Comparison of ENCODE assay signal across 9 mouse cellular contexts in the genomic region with DNA sequence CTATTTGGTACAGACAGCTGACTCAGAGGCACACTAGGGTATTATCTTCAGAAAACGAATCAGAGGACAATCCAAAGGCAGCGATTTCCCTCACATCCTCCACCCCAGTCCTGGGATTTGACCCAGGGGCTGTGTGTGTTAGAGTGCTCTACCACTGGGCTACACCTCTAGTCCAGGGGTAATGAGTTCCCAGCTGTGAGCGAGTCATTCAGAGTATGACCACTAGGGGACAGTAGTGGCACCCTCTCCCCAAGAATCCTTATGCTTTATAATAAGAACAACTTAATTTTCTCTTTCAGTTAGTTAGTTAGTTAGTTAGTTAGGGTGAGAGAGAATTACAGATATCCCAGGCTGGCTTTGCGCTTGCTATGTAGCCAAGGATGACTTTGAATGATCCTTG. TPM values are rescaled to one million over a fixed set of nuclear protein-coding genes. Genes with fewer than 3 reads are reported as not detected.
DNase-seq lines count a peak whose midpoint lies in the region; ATAC-seq lines count a peak whose summit lies in the region.
"Had no signal": no experiment of that assay in that cellular context is flagged by ENCODE, and none has a peak within 500 bp of the region (broad histone marks: within the 10 kb centered on the region; RNA-seq: fewer than 3 reads in every experiment).

No protein-coding gene starts in this region.

- peaks cover 8% of the 10 kb centered on the region; the same call in 1 of the 2 replicates for H3K36me3 ChIP-seq in forebrain, embryonic 11.5 days (ENCODE audit: control insufficient read depth, insufficient read depth, low read length)
- H3K36me3 ChIP-seq in forebrain, embryonic 12.5 days (replicated peaks) = peaks cover 55% of the 10 kb centered on the region

- no peaks in the 10 kb centered on the region for H3K27me3 ChIP-seq in forebrain, embryonic 11.5 days (ENCODE audit: control insufficient read depth, insufficient read depth, low read length)
- no peaks in the 10 kb centered on the region for H3K27me3 ChIP-seq in forebrain, embryonic 12.5 days
- H3K27me3 ChIP-seq: heart, embryonic 15.5 days had no signal

- H3K4me1 ChIP-seq in forebrain, embryonic 11.5 days (replicated peaks; ENCODE audit: control insufficient read depth, insufficient read depth, low read length) = no peaks in the 10 kb centered on the region
- H3K4me1 ChIP-seq in forebrain, embryonic 12.5 days = no peaks in the 10 kb centered on the region
- H3K4me1 ChIP-seq: heart, embryonic 15.5 days had no signal

- H3K9me3 ChIP-seq in forebrain, embryonic 11.5 days (ENCODE audit: control insufficient read depth, low read length) = no peaks in the 10 kb centered on the region
- H3K9me3 ChIP-seq in forebrain, embryonic 12.5 days = no peaks in the 10 kb centered on the region

- no peak overlapping the region for H3K4me2 ChIP-seq in forebrain, embryonic 11.5 days (ENCODE audit: low read depth, low read length, severe bottlenecking)
- H3K4me2 ChIP-seq in forebrain, embryonic 12.5 days = no peak overlapping the region
- H3K4me2 ChIP-seq: heart, embryonic 15.5 days had no signal

- WGBS in forebrain, embryonic 11.5 days = 73% methylated on average over 4 of the region's 4 CpGs
- 69% methylated on average over 4 of the region's 4 CpGs for WGBS in forebrain, embryonic 12.5 days

- H3K27ac ChIP-seq in forebrain, embryonic 11.5 days (ENCODE audit: low read depth, low read length) = no peak overlapping the region
- H3K27ac ChIP-seq in forebrain, embryonic 12.5 days = no peak overlapping the region
- H3K27ac ChIP-seq: heart, embryonic 15.5 days had no signal

- no peak for ATAC-seq in forebrain, embryonic 11.5 days (replicated peaks; ENCODE audit: low FRiP score)
- no peak for ATAC-seq in forebrain, embryonic 12.5 days (ENCODE audit: low FRiP score)

- intact Hi-C loops in heart, postnatal 10 days (cut with DNase I) = loop anchor here (5.0 kb wide), 1 partner anchor 38 kb away; a partner anchor contains a TSS
- intact Hi-C loops in left cerebral cortex, postnatal 10 days (cut with DNase I) = loop anchor here (5.0 kb wide), 1 partner anchor 38 kb away; a partner anchor contains a TSS

- H3K9ac ChIP-seq in forebrain, embryonic 11.5 days (ENCODE audit: low read length) = no peak overlapping the region
- H3K9ac ChIP-seq in forebrain, embryonic 12.5 days = no peak overlapping the region
- H3K9ac ChIP-seq: heart, embryonic 15.5 days had no signal

- DNase-seq in forebrain, embryonic 11.5 days (ENCODE audit: low spot score) = peak; percentile 51
- peak; percentile 29 for DNase-seq in urinary bladder, postnatal 25 days (ENCODE audit: low spot score)
- no peak for DNase-seq in urinary bladder, adult 2 months (ENCODE audit: low spot score)
- peak; percentile 34 to 56 for DNase-seq in heart, postnatal 10 days
- DNase-seq in lung, postnatal 25 days (ENCODE audit: low spot score) = peak; percentile 61
- no peak for DNase-seq in yolk sac, embryonic 10.5 days (ENCODE audit: low spot score)
- no peak for DNase-seq in left cerebral cortex, postnatal 10 days (ENCODE audit: extremely low spot score in 1 of 2, low spot score in 2 of 2)

- no peak overlapping the region for H3K4me3 ChIP-seq in forebrain, embryonic 11.5 days (ENCODE audit: low read depth, low read length)
- H3K4me3 ChIP-seq in forebrain, embryonic 12.5 days (replicated peaks) = no peak overlapping the region
- H3K4me3 ChIP-seq: heart, embryonic 15.5 days had no signal

RNA-seq across cellular contexts. Expression of a gene that starts 14.7 kb away (rescaled TPM):
- 5.0 and 5.4 TPM in 2 replicates for polyA plus RNA-seq in forebrain, embryonic 11.5 days (2014; fragmentation: Nextera tagmentation; extraction: Ambion mirVana)
- polyA plus RNA-seq in forebrain, embryonic 12.5 days (2016; fragmentation: Nextera tagmentation; extraction: Ambion mirVana) = 5.7 and 5.8 TPM in 2 replicates
- 7.2 and 15.7 TPM in 2 replicates for polyA plus RNA-seq in urinary bladder, adult 2 months (2012; rRNA removed)
- 10 to 100 TPM; 28.5 to 32.8 TPM for total RNA-seq in heart, postnatal 10 days (2021)
- total RNA-seq in left cerebral cortex, postnatal 10 days (2021) = 10 to 100 TPM; 26.7 to 30.3 TPM

RNA-seq across cellular contexts. Expression of a gene that starts 21.6 kb away (rescaled TPM):
- polyA plus RNA-seq in forebrain, embryonic 11.5 days (2014; fragmentation: Nextera tagmentation; extraction: Ambion mirVana) = 1.5 and 1.6 TPM in 2 replicates
- polyA plus RNA-seq in forebrain, embryonic 12.5 days (2016; fragmentation: Nextera tagmentation; extraction: Ambion mirVana) = 1.2 TPM in 2 replicates
- polyA plus RNA-seq in urinary bladder, adult 2 months (2012; rRNA removed) = 6.4 TPM in 2 replicates
- 1 to 10 TPM; 2.9 to 3.2 TPM for total RNA-seq in heart, postnatal 10 days (2021)
- total RNA-seq in left cerebral cortex, postnatal 10 days (2021) = under 1 TPM; 0.89 to 0.97 TPM

RNA-seq across cellular contexts. Expression of a gene that starts 32.9 kb away (rescaled TPM):
- 30.3 and 37.6 TPM in 2 replicates for polyA plus RNA-seq in forebrain, embryonic 11.5 days (2014; fragmentation: Nextera tagmentation; extraction: Ambion mirVana)
- polyA plus RNA-seq in forebrain, embryonic 12.5 days (2016; fragmentation: Nextera tagmentation; extraction: Ambion mirVana) = 17.7 and 24.2 TPM in 2 replicates
- polyA plus RNA-seq in urinary bladder, adult 2 months (2012; rRNA removed) = 5.1 and 5.9 TPM in 2 replicates
- total RNA-seq in heart, postnatal 10 days (2021) = 1 to 10 TPM; 2.1 to 2.5 TPM
- 100 to 1,000 TPM; 127 to 133 TPM for total RNA-seq in left cerebral cortex, postnatal 10 days (2021)

RNA-seq across cellular contexts. Expression of a gene that starts 39.9 kb away (rescaled TPM):
- polyA plus RNA-seq in forebrain, embryonic 11.5 days (2014; fragmentation: Nextera tagmentation; extraction: Ambion mirVana) = 63.1 TPM in 2 replicates
- 67.0 and 73.4 TPM in 2 replicates for polyA plus RNA-seq in forebrain, embryonic 12.5 days (2016; fragmentation: Nextera tagmentation; extraction: Ambion mirVana)
- 25.5 and 33.1 TPM in 2 replicates for polyA plus RNA-seq in urinary bladder, adult 2 months (2012; rRNA removed)
- total RNA-seq in heart, postnatal 10 days (2021) = 10 to 100 TPM; 27.7 to 32.0 TPM
- 100 to 1,000 TPM; 158 to 160 TPM for total RNA-seq in left cerebral cortex, postnatal 10 days (2021)

Comparison
In these comparisons a context has a peak if more than half of its experiments do, and no peak if none do; other contexts are left out.
1. DNase-seq: peak in forebrain, embryonic 11.5 days (single experiment), urinary bladder, postnatal 25 days (single experiment), heart, postnatal 10 days (2 of 2) and lung, postnatal 25 days (single experiment); none in urinary bladder, adult 2 months (single experiment), yolk sac, embryonic 10.5 days (single experiment) and left cerebral cortex, postnatal 10 days (0 of 2).